Mouse (Mus musculus) erythroblast, embryonic 14.5 days (primary cell): Measurements from ENCODE around the gene Pirb.
"Not testable (repeated sequence)": the region's sequence is repeated elsewhere in the genome, so short reads cannot be mapped to it uniquely, and the experiment has no call there.

ENCODE experiments used
- GATA1 ChIP-seq: IDR thresholded peaks from 2 replicates; pipeline ENCODE4 v1.6.1; 2012; ENCODE audit warnings: low read length, inconsistent platforms, mixed read lengths
- TAL1 ChIP-seq: IDR thresholded peaks from 3 replicates; pipeline ENCODE4 v1.6.1; 2012; ENCODE audit warnings: low read length, inconsistent platforms, mixed read lengths

DNA sequence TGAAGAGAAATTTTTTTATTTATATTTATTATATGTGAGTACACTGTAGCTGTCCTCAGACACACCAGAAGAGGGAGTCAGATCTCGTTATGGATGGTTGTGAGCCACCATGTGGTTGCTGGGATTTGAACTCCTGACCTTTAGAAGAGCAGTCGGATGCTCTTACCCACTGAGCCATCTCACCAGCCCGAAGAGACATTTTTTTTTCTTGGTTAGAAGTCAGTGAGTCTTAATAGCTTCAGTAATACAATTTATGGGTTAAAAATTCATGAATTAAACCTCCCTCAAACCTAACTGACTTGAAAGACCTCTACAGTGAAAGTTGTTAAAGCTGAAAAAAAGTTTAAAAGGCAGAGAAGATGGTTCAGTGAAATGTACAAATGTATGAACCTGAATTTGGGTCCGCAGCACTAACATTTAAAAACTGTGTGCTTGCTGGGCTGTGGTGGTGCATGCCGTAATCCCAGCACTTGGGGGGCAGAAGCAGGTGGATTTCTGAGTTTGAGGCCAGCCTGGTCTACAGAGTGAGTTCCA, 11.7 kb downstream of the Pirb start:
- TF ChIP-seq GATA1, TAL1: not testable (repeated sequence)
